Mouse (Mus musculus): ENCODE data around the gene Tdrd12. TPM values are rescaled to one million over a fixed set of nuclear protein-coding genes. Genes with fewer than 3 reads are reported as not detected.

Tdrd12 gene
- polyA plus RNA-seq, 1 experiment = not detected

GRCm38 (mm10) chr7:35465027-35465426 is 72.5 kb downstream of the Tdrd12 start:
- Histone ChIP-seq H3K79me2 (ENCODE audit: control insufficient read depth, insufficient read depth) (no peaks in the 10 kb centered on the region), H3K27me3 (ENCODE audit: control insufficient read depth, insufficient read depth, insufficient read length) (peaks cover 14% of the 10 kb centered on the region), H3K4me2 (ENCODE audit: low read depth) (no peak overlapping the region), H3K4me3 (no peak overlapping the region), H3K36me3 (ENCODE audit: control insufficient read depth, insufficient read depth) (no peaks in the 10 kb centered on the region), H3ac (ENCODE audit: control insufficient read depth, insufficient read length) (no peak overlapping the region)
- TF ChIP-seq POLR2A (IDR thresholded peaks at IDR 0.05; ENCODE audit: insufficient read length, low read depth) (no peak), CEBPB (IDR thresholded peaks at IDR 0.05; ENCODE audit: insufficient read depth, poor library complexity, severe bottlenecking) (no peak), SRF (IDR thresholded peaks at IDR 0.05; ENCODE audit: control insufficient read depth, insufficient read length, low read depth) (no peak), REST (IDR thresholded peaks at IDR 0.05; ENCODE audit: insufficient read depth, insufficient read length) (no peak), MAX (IDR thresholded peaks at IDR 0.05; ENCODE audit: low read depth) (no peak)

- TF ChIP-seq TCF12 (IDR thresholded peaks at IDR 0.05; ENCODE audit: insufficient read depth, poor library complexity, severe bottlenecking) (no peak), MYOD1 (IDR thresholded peaks at IDR 0.05; ENCODE audit: control insufficient read depth in 1 of 3, insufficient read length in 2 of 3, low read depth in 2 of 3) (no peak), E2F4 (IDR thresholded peaks at IDR 0.05; ENCODE audit: insufficient read depth) (no peak), MYOG (IDR thresholded peaks at IDR 0.05; ENCODE audit: control insufficient read depth in 1 of 3, insufficient read depth in 1 of 3, insufficient read length in 2 of 3, low read depth in 2 of 3) (no peak), CEBPB (IDR thresholded peaks at IDR 0.05; ENCODE audit: insufficient read depth, poor library complexity, severe bottlenecking) (no peak), USF1 (IDR thresholded peaks at IDR 0.05; ENCODE audit: low read depth) (no peak), POLR2A (IDR thresholded peaks at IDR 0.05; ENCODE audit: insufficient read length, low read depth) (no peak), POLR2AphosphoS2 (IDR thresholded peaks at IDR 0.05; ENCODE audit: insufficient read length, low read depth) (no peak), REST (IDR thresholded peaks at IDR 0.05; ENCODE audit: insufficient read depth, insufficient read length) (no peak)
- Histone ChIP-seq H3K36me3 (ENCODE audit: control insufficient read depth, insufficient read depth) (no peaks in the 10 kb centered on the region), H3K27me3 (ENCODE audit: control insufficient read depth, insufficient read depth, insufficient read length) (peaks cover 39% of the 10 kb centered on the region), H3ac (ENCODE audit: control insufficient read depth, insufficient read length) (no peak overlapping the region), H3K79me2 (ENCODE audit: control insufficient read depth, insufficient read depth) (no peaks in the 10 kb centered on the region), H3K4me3 (no peak overlapping the region), H3K4me2 (ENCODE audit: low read depth) (no peak overlapping the region)
Measured at GRCm38 (mm10) chr7:35460971-35461370, 76.6 kb downstream of the Tdrd12 start.

- TF ChIP-seq TCF12 (IDR thresholded peaks at IDR 0.05; ENCODE audit: insufficient read depth, poor library complexity, severe bottlenecking) = no peak
- no peak for TF ChIP-seq TCF3 (IDR thresholded peaks at IDR 0.05; ENCODE audit: insufficient read length, low read depth)
- no peak for TF ChIP-seq CEBPB (IDR thresholded peaks at IDR 0.05; ENCODE audit: insufficient read depth, poor library complexity, severe bottlenecking)
- no peak for TF ChIP-seq MAX (IDR thresholded peaks at IDR 0.05; ENCODE audit: low read depth)
- no peak for TF ChIP-seq USF1 (IDR thresholded peaks at IDR 0.05; ENCODE audit: low read depth)
- no peak for TF ChIP-seq SRF (IDR thresholded peaks at IDR 0.05; ENCODE audit: control insufficient read depth, insufficient read length, low read depth)
- TF ChIP-seq POLR2AphosphoS2 (IDR thresholded peaks at IDR 0.05; ENCODE audit: insufficient read length, low read depth) = no peak
- TF ChIP-seq MYOG (IDR thresholded peaks at IDR 0.05; ENCODE audit: control insufficient read depth in 1 of 3, insufficient read depth in 1 of 3, insufficient read length in 2 of 3, low read depth in 2 of 3) = no peak
- no peak for TF ChIP-seq POLR2A (IDR thresholded peaks at IDR 0.05; ENCODE audit: insufficient read length, low read depth)
- no peak for TF ChIP-seq E2F4 (IDR thresholded peaks at IDR 0.05; ENCODE audit: insufficient read depth)
- no peak for TF ChIP-seq REST (IDR thresholded peaks at IDR 0.05; ENCODE audit: insufficient read depth, insufficient read length)
- no peak for TF ChIP-seq MYOD1 (IDR thresholded peaks at IDR 0.05; ENCODE audit: control insufficient read depth in 1 of 3, insufficient read length in 2 of 3, low read depth in 2 of 3)
Measured at GRCm38 (mm10) chr7:35456091-35456814, 81.3 kb downstream of the Tdrd12 start.

DNA sequence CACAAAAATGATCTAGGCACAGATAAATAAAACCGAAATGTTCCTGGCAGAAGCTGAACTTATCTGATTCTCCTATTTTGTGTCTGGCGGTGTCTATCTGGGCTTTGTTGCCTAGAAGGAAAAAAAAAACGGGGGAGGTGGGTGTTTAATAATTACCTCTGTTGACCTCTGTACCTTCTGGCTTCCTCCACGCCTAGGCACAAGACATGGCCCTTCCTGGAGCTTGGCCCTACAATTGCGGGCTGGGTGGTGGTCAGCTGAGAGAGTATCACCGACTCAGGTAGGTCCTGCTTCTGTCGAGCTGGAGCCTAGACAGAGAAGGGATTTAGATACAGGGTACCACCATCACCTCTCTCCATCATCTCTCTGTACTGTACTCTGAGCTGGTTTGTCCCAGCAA is 88.7 kb downstream of the Tdrd12 start:
- H3ac ChIP-seq (ENCODE audit: control insufficient read depth, insufficient read length) = no peak overlapping the region
- H3K36me3 ChIP-seq (ENCODE audit: control insufficient read depth, insufficient read depth) = no peaks in the 10 kb centered on the region
- H3K27me3 ChIP-seq (ENCODE audit: control insufficient read depth, insufficient read depth, insufficient read length) = peaks cover 28% of the 10 kb centered on the region
- H3K4me3 ChIP-seq = no peak overlapping the region
- H3K79me2 ChIP-seq (ENCODE audit: control insufficient read depth, insufficient read depth) = no peaks in the 10 kb centered on the region
- no peak overlapping the region for H3K4me2 ChIP-seq (ENCODE audit: low read depth)
- TF ChIP-seq USF1 (IDR thresholded peaks at IDR 0.05; ENCODE audit: low read depth) (no peak), REST (IDR thresholded peaks at IDR 0.05; ENCODE audit: insufficient read depth, insufficient read length) (no peak), MYOG (IDR thresholded peaks at IDR 0.05; ENCODE audit: control insufficient read depth in 1 of 3, insufficient read depth in 1 of 3, insufficient read length in 2 of 3, low read depth in 2 of 3) (no peak), MAX (IDR thresholded peaks at IDR 0.05; ENCODE audit: low read depth) (no peak), SRF (IDR thresholded peaks at IDR 0.05; ENCODE audit: control insufficient read depth, insufficient read length, low read depth) (no peak), TCF12 (IDR thresholded peaks at IDR 0.05; ENCODE audit: insufficient read depth, poor library complexity, severe bottlenecking) (no peak), POLR2AphosphoS2 (IDR thresholded peaks at IDR 0.05; ENCODE audit: insufficient read length, low read depth) (no peak), E2F4 (IDR thresholded peaks at IDR 0.05; ENCODE audit: insufficient read depth) (no peak), CEBPB (IDR thresholded peaks at IDR 0.05; ENCODE audit: insufficient read depth, poor library complexity, severe bottlenecking) (no peak), TCF3 (IDR thresholded peaks at IDR 0.05; ENCODE audit: insufficient read length, low read depth) (no peak), POLR2A (IDR thresholded peaks at IDR 0.05; ENCODE audit: insufficient read length, low read depth) (no peak), MYOD1 (IDR thresholded peaks at IDR 0.05; ENCODE audit: control insufficient read depth in 1 of 3, insufficient read length in 2 of 3, low read depth in 2 of 3) (no peak)

More at GRCm38 (mm10) chr7:35456091-35456814, 81.3 kb downstream of the Tdrd12 start:
- Histone ChIP-seq H3K36me3 (ENCODE audit: control insufficient read depth, insufficient read depth) (no peaks in the 10 kb centered on the region), H3K4me3 (no peak overlapping the region), H3K4me2 (ENCODE audit: low read depth) (no peak overlapping the region), H3ac (ENCODE audit: control insufficient read depth, insufficient read length) (no peak overlapping the region), H3K27me3 (ENCODE audit: control insufficient read depth, insufficient read depth, insufficient read length) (peaks cover 37% of the 10 kb centered on the region), H3K79me2 (ENCODE audit: control insufficient read depth, insufficient read depth) (no peaks in the 10 kb centered on the region)

Data from myocyte (in vitro differentiated cells).